Mouse (Mus musculus): Measurements from ENCODE around the gene Srebf1. TPM values are rescaled to one million over a fixed set of nuclear protein-coding genes. Genes with fewer than 3 reads are reported as not detected.

Srebf1 gene
- polyA plus RNA-seq (2012; rRNA removed) (38.8 and 45.7 TPM in 2 replicates), polyA plus RNA-seq (2014; fragmentation: Nextera tagmentation; extraction: Ambion mirVana) (37.6 and 49.6 TPM in 2 replicates)

GRCm38 (mm10) chr11:60222469-60223236 lies at the start of gene Srebf1:
Srebf1 (minus strand) TSS chr11:60222581.
- Histone ChIP-seq H3K4me2 (ENCODE audit: low read depth) (peak within 1 kb of the TSS; percentile 91), H3K4me3 (ENCODE audit: insufficient read depth in 1 of 2, low read depth in 2 of 2, low read length in 2 of 2) (peak within 1 kb of the TSS; percentile 56 to 72), H3K9me3 (ENCODE audit: control insufficient read depth, low read length) (no peaks in the 10 kb centered on the region), H3K27me3 (ENCODE audit: control insufficient read depth, insufficient read depth, low read length) (no peaks in the 10 kb centered on the region), H3K36me3 (replicated peaks; ENCODE audit: control insufficient read depth, insufficient read depth, low read depth) (peaks cover 5% of the 10 kb centered on the region; the same call in 1 of the 2 replicates), H3K9ac (replicated peaks) (peak within 1 kb of the TSS; percentile 58), H3K4me1 (replicated peaks; ENCODE audit: control insufficient read depth in 2 of 2, insufficient read depth in 2 of 2, low read length in 1 of 2) (peaks cover 18 to 47% of the 10 kb centered on the region in 2 experiments), H3K27ac (peak within 1 kb of the TSS; percentile 16)
- peak; percentile 77 for ATAC-seq (ENCODE audit: insufficient read depth)
- DNase-seq (ENCODE audit: low read depth in 3 of 3, low spot score in 3 of 3), result peak; percentile 58 to 71 (median 61)
- TF ChIP-seq EP300 (IDR thresholded peaks at IDR 0.05; ENCODE audit: low read depth) (no peak; the same call in 1 of the 2 replicates), CTCF (IDR thresholded peaks at IDR 0.05; ENCODE audit: low read depth) (peak; percentile 66)
- 2% methylated on average over 46 of the region's 46 CpGs for WGBS (ENCODE audit: insufficient replicate concordance)

DNA sequence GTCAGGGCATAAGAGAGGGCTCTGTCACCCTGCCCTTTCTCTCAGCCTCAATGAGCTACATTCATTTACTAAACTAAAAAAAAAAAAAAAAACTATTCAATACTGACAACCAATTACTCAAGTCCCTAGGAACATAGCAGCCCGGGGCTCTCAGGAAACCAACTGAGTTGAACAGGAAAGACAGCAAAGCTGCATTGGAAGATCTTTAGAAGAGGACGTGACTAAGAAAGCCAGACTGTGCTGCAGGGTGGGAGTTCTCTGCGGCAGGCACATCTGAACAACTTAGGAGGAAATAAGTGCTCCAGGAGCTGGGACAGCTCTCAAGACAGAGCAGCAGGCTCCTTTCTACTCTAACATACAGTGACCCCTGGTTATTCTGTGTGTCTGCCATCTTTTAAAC lies 46.2 kb upstream of the Srebf1 start:
- no peaks in the 10 kb centered on the region for H3K27me3 ChIP-seq (ENCODE audit: control insufficient read depth, insufficient read depth, low read length)
- ATAC-seq (ENCODE audit: insufficient read depth), result no peak
- TF ChIP-seq CTCF (IDR thresholded peaks at IDR 0.05; ENCODE audit: low read depth), result no peak
- 0 out of 2 replicates have a peak, but pooled peaks have one; percentile 15 for TF ChIP-seq EP300 (IDR thresholded peaks at IDR 0.05; ENCODE audit: low read depth)
- no peak overlapping the region for H3K27ac ChIP-seq
- WGBS (ENCODE audit: insufficient replicate concordance), result 18% methylated on average over 3 of the region's 3 CpGs
- H3K36me3 ChIP-seq (replicated peaks; ENCODE audit: control insufficient read depth, insufficient read depth, low read depth), result no peaks in the 10 kb centered on the region
- no peaks in the 10 kb centered on the region for H3K9me3 ChIP-seq (ENCODE audit: control insufficient read depth, low read length)
- H3K4me3 ChIP-seq (ENCODE audit: insufficient read depth in 1 of 2, low read depth in 2 of 2, low read length in 2 of 2), result no peak overlapping the region
- DNase-seq (ENCODE audit: low read depth in 3 of 3, low spot score in 3 of 3), result no peak
- no peak overlapping the region for H3K4me2 ChIP-seq (ENCODE audit: low read depth)
- H3K4me1 ChIP-seq (replicated peaks; ENCODE audit: control insufficient read depth in 2 of 2, insufficient read depth in 2 of 2, low read length in 1 of 2), result peaks cover 0 to 6% of the 10 kb centered on the region in 2 experiments; a peak in 2 of 4 replicates
- no peak overlapping the region for H3K9ac ChIP-seq (replicated peaks)

DNA sequence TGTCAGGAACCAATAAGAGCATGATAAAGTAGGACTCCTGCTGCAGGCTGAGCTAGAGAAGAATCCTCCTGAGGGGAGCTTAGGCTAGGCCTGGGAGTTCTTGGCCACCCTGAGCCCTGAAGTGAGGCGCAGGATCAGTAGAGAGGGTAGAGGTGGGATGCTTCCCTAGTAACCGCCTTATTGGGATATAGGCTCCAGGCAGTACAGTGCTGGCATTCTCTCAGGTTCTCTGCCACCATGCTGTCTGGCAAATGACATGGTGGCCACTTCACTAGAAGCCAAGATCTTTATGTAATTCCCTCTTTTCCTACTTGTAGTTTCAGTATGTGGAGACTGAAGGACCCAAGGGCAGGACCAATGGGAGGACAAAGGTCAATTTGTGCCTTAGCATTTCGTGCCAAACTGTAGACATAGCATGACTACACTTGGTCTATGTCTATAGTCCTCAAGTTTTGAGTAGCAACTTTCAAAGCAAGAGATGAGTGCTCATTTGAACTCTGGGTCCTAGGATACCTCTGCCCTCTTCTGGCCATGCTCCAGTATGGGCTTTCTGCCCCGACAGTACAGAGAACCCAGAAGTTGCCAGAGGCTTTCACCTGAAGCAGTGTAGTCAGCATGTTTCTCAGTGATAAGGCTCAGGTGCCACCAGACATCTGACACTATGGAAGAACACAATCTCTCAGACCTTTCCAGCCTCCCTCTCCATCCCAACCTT lies 43.0 kb upstream of the Srebf1 start:
- Histone ChIP-seq H3K4me1 (replicated peaks; ENCODE audit: control insufficient read depth in 2 of 2, insufficient read depth in 2 of 2, low read length in 1 of 2) (peaks cover 0 to 6% of the 10 kb centered on the region in 2 experiments; a peak in 2 of 4 replicates), H3K4me3 (ENCODE audit: insufficient read depth in 1 of 2, low read depth in 2 of 2, low read length in 2 of 2) (no peak overlapping the region), H3K4me2 (ENCODE audit: low read depth) (no peak overlapping the region), H3K9me3 (ENCODE audit: control insufficient read depth, low read length) (no peaks in the 10 kb centered on the region), H3K27me3 (ENCODE audit: control insufficient read depth, insufficient read depth, low read length) (no peaks in the 10 kb centered on the region), H3K9ac (replicated peaks) (no peak overlapping the region), H3K27ac (no peak overlapping the region), H3K36me3 (replicated peaks; ENCODE audit: control insufficient read depth, insufficient read depth, low read depth) (no peaks in the 10 kb centered on the region)
- DNase-seq (ENCODE audit: low read depth in 3 of 3, low spot score in 3 of 3) (no peak), ATAC-seq (ENCODE audit: insufficient read depth) (no peak)
- 65% methylated on average over 4 of the region's 4 CpGs for WGBS (ENCODE audit: insufficient replicate concordance)
- TF ChIP-seq EP300 (IDR thresholded peaks at IDR 0.05; ENCODE audit: low read depth), result no peak
- TF ChIP-seq CTCF (IDR thresholded peaks at IDR 0.05; ENCODE audit: low read depth), result peak; percentile 38

DNA sequence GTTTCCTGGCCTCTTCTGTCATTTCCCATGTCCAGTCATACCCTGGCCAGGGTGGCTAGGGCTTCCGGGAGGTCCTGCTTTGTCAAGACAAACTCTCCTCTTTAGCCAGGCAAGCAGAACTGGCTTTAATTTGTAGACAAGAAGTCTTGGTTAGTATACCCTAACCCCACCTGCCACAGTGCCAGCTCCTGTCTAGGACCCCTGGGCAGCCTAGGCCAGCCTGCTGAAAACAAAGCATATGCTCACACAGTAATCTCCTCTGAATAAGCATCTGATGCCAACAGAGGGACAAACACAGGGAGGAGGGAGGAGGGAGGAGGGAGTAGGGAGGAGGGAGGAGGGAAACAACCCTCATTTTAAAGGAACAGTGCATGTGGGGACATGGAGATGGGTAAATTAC lies 42.3 kb upstream of the Srebf1 start:
- no peaks in the 10 kb centered on the region for H3K27me3 ChIP-seq (ENCODE audit: control insufficient read depth, insufficient read depth, low read length)
- no peak overlapping the region for H3K27ac ChIP-seq
- TF ChIP-seq CTCF (IDR thresholded peaks at IDR 0.05; ENCODE audit: low read depth) (no peak), EP300 (IDR thresholded peaks at IDR 0.05; ENCODE audit: low read depth) (no peak)
- peaks cover 0 to 6% of the 10 kb centered on the region in 2 experiments; a peak in 2 of 4 replicates for H3K4me1 ChIP-seq (replicated peaks; ENCODE audit: control insufficient read depth in 2 of 2, insufficient read depth in 2 of 2, low read length in 1 of 2)
- no peak for ATAC-seq (ENCODE audit: insufficient read depth)
- H3K9ac ChIP-seq (replicated peaks), result no peak overlapping the region
- H3K4me3 ChIP-seq (ENCODE audit: insufficient read depth in 1 of 2, low read depth in 2 of 2, low read length in 2 of 2), result no peak overlapping the region
- WGBS (ENCODE audit: insufficient replicate concordance), result 88% methylated on average over 1 of the region's 1 CpGs
- H3K4me2 ChIP-seq (ENCODE audit: low read depth), result no peak overlapping the region
- no peaks in the 10 kb centered on the region for H3K9me3 ChIP-seq (ENCODE audit: control insufficient read depth, low read length)
- DNase-seq (ENCODE audit: low read depth in 3 of 3, low spot score in 3 of 3), result no peak
- no peaks in the 10 kb centered on the region for H3K36me3 ChIP-seq (replicated peaks; ENCODE audit: control insufficient read depth, insufficient read depth, low read depth)

DNA sequence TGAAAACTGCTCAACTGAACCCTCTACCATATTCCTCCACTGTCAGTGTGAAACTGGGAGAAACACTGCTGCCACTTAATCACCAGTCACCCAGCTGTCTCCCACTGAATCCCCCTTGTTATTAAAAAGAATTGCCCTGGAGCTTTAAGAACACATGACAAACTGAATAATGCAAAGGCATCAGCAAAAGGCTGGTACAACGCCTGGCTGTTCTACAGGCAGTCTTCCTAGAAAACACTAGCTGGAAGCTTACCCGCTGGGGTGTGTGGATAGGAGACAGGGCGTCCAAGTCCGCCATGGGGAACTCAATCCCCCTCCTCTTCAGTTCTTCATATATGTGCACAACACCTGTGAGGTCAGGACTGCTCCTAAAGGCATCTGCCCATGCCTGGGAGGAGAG lies 40.0 kb upstream of the Srebf1 start:
- WGBS (ENCODE audit: insufficient replicate concordance), result 69% methylated on average over 4 of the region's 4 CpGs
- Histone ChIP-seq H3K36me3 (replicated peaks; ENCODE audit: control insufficient read depth, insufficient read depth, low read depth) (no peaks in the 10 kb centered on the region), H3K9ac (replicated peaks) (no peak overlapping the region), H3K4me3 (ENCODE audit: insufficient read depth in 1 of 2, low read depth in 2 of 2, low read length in 2 of 2) (no peak overlapping the region), H3K9me3 (ENCODE audit: control insufficient read depth, low read length) (no peaks in the 10 kb centered on the region), H3K4me1 (replicated peaks; ENCODE audit: control insufficient read depth in 2 of 2, insufficient read depth in 2 of 2, low read length in 1 of 2) (peaks cover 0 to 3% of the 10 kb centered on the region in 2 experiments; a peak in 1 of 4 replicates), H3K4me2 (ENCODE audit: low read depth) (no peak overlapping the region), H3K27ac (no peak overlapping the region), H3K27me3 (ENCODE audit: control insufficient read depth, insufficient read depth, low read length) (no peaks in the 10 kb centered on the region)
- ATAC-seq (ENCODE audit: insufficient read depth) (no peak), DNase-seq (ENCODE audit: low read depth in 3 of 3, low spot score in 3 of 3) (no peak)
- no peak for TF ChIP-seq EP300 (IDR thresholded peaks at IDR 0.05; ENCODE audit: low read depth)
- TF ChIP-seq CTCF (IDR thresholded peaks at IDR 0.05; ENCODE audit: low read depth), result no peak

All from liver, embryonic 14.5 days (tissue).